Mouse (Mus musculus): Measurements from ENCODE around the gene St3gal4.

The St3gal4 gene

GRCm38 (mm10) chr9:35016762-35017161 lies 102.3 kb downstream of the St3gal4 start:
- DNase-seq (ENCODE audit: extremely low spot score, low read depth, low spot score): no peak

DNA sequence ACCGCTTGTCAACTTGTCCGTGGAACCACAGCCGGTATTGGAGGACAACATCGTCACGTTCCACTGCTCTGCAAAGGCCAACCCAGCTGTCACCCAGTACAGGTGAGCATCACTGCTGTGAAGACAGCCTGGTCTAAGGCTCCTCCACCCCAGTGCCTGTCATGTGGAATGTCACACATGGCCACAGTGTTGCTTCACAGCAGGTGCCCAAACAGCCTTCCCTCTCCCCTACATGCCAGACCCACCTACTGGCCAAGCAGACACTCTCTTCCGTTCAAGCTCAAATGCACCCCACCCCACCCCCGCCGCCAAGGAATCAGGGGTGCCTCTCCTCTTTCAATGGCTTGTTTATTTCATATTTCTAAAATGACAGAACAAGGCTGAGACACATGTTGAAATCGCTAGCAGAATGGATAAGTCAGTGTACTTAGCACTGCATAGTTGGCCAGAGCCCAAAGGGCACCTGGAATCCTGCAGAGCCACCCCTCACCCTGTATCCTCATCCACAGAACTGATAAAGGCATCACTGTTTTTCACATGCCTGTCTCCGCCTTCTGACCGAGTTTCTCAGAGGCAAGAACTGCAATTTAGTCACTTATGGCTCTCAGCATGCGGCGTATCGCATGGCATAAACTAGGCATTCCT lies 111.2 kb downstream of the St3gal4 start:
- DNase-seq (ENCODE audit: extremely low spot score, low read depth, low spot score): no peak

DNA sequence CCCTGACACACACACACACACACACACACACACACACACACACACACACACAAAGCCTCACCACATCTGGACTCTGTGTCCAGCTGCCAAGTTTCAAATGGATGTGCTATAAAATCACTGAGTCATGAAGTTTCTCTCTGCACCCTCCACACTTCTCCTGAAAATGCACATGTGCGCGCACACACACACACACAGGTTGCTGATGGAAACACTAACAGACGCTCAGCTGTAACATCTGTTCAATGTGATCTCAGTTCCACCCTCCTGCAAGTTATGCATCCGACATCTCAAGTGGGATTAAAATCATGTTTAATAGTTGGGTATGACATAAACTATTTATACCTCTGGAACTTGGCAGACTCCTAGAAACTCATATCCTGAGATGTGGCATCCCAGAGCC lies 115.0 kb downstream of the St3gal4 start:
- no peak for DNase-seq (ENCODE audit: extremely low spot score, low read depth, low spot score)

GRCm38 (mm10) chr9:34997880-34998865 lies 120.9 kb downstream of the St3gal4 start:
- DNase-seq (ENCODE audit: extremely low spot score, low read depth, low spot score): no peak
